Mouse (Mus musculus) CH12.LX (cell line): ENCODE results near the gene Pcnt. TPM values are rescaled to one million over a fixed set of nuclear protein-coding genes. Genes with fewer than 3 reads are reported as not detected.

ENCODE experiments used
- DNase-seq: peaks from one replicate; pipeline ENCODE4 v3.0.0-alpha.2; 2013; ENCODE audit errors: extremely low read depth
- H3K27ac ChIP-seq: 2 replicates; pipeline ENCODE4 v1.5.1; 2012; ENCODE audit warnings: low read depth, mild to moderate bottlenecking, control low read depth, moderate library complexity; ENCODE audit not compliant: insufficient read depth
- H3K27me3 ChIP-seq: replicated peaks from 2 replicates; pipeline ENCODE3; 2012; ENCODE audit warnings: inconsistent platforms
- H3K36me3 ChIP-seq, 2 experiments: replicated peaks in 1 of 2; 2 replicates each; pipeline versions ENCODE3 to v1.6.1; 2012; ENCODE audit warnings: inconsistent platforms in 1 of 2, low read length in 1 of 2, mild to moderate bottlenecking in 1 of 2, mixed read lengths in 1 of 2, moderate library complexity in 1 of 2; ENCODE audit not compliant: control insufficient read depth in 1 of 2, insufficient read depth in 1 of 2
- H3K4me1 ChIP-seq, 2 experiments: 2 replicates each; pipeline ENCODE4 v1.6.1; 2012; ENCODE audit warnings: inconsistent platforms in 1 of 2, moderate library complexity in 1 of 2; ENCODE audit not compliant: insufficient read depth in 2 of 2, control insufficient read depth in 1 of 2
- H3K4me2 ChIP-seq: 2 replicates; pipeline ENCODE4 v1.6.1; 2012; ENCODE audit warnings: low read depth, mild to moderate bottlenecking, control low read depth; ENCODE audit not compliant: poor library complexity, insufficient read depth, severe bottlenecking
- H3K4me3 ChIP-seq, 3 experiments: fragments of 150-350 bp in 1 of 3; sonication (generic) in 1 of 3; replicated peaks in 1 of 3; 2 replicates each; pipeline versions ENCODE3 to v1.5.1; 2011 to 2012; ENCODE audit warnings: low read depth in 2 of 3, low read length in 2 of 3, mild to moderate bottlenecking in 2 of 3, moderate library complexity in 2 of 3, control low read depth in 1 of 3, improper control_type of control experiment in 1 of 3, inconsistent platforms in 1 of 3, mixed read lengths in 1 of 3; ENCODE audit not compliant: poor library complexity in 1 of 3
- H3K79me2 ChIP-seq: replicated peaks from 2 replicates; pipeline ENCODE4 v1.6.1; 2012; ENCODE audit warnings: mild to moderate bottlenecking, moderate library complexity; ENCODE audit not compliant: control insufficient read depth, poor library complexity, insufficient read depth, severe bottlenecking; ENCODE audit errors: extremely low read depth
- H3K9ac ChIP-seq: 2 replicates; pipeline ENCODE4 v1.6.1; 2012; ENCODE audit warnings: low read depth, mild to moderate bottlenecking, control low read depth, moderate library complexity; ENCODE audit not compliant: insufficient read depth
- H3K9me3 ChIP-seq: replicated peaks from 2 replicates; pipeline ENCODE3; 2012; ENCODE audit warnings: low read length, inconsistent platforms, mixed read lengths
- CHD1 ChIP-seq: IDR thresholded peaks from 2 replicates; pipeline ENCODE4 v1.6.1; 2012; ENCODE audit warnings: low read depth, low read length, improper control_type of control experiment, inconsistent platforms
- CHD2 ChIP-seq: IDR thresholded peaks from 2 replicates; pipeline ENCODE4 v1.6.1; 2011; ENCODE audit warnings: low read length, improper control_type of control experiment
- CTCF ChIP-seq, 2 experiments: IDR thresholded peaks in 1 of 2; conservative IDR thresholded peaks in 1 of 2; 2 replicates each; pipeline ENCODE4 v1.5.1; 2011 to 2012; ENCODE audit warnings: low read depth in 2 of 2, low read length in 2 of 2, improper control_type of control experiment in 1 of 2, inconsistent platforms in 1 of 2, mild to moderate bottlenecking in 1 of 2, moderate library complexity in 1 of 2
- ETS1 ChIP-seq: conservative IDR thresholded peaks from 2 replicates; pipeline ENCODE4 v1.6.1; 2012; ENCODE audit warnings: low read depth, mild to moderate bottlenecking, inconsistent platforms, low read length, improper control_type of control experiment, moderate library complexity
- IRF4 ChIP-seq: IDR thresholded peaks from 2 replicates; pipeline ENCODE4 v1.6.1; 2014; ENCODE audit warnings: low read depth, mild to moderate bottlenecking, inconsistent platforms, low read length, improper control_type of control experiment
- JUN ChIP-seq: IDR thresholded peaks from 2 replicates; pipeline ENCODE4 v1.6.1; 2011; ENCODE audit warnings: low read depth, mild to moderate bottlenecking, low read length, improper control_type of control experiment, moderate library complexity; ENCODE audit not compliant: insufficient read depth
- JUND ChIP-seq: conservative IDR thresholded peaks from 2 replicates; pipeline ENCODE4 v1.6.1; 2011; ENCODE audit warnings: low read depth, low read length, improper control_type of control experiment
- KAT2A ChIP-seq: IDR thresholded peaks from 2 replicates; pipeline ENCODE4 v1.6.1; 2012; ENCODE audit warnings: low read length, improper control_type of control experiment, inconsistent platforms; ENCODE audit not compliant: insufficient replicate concordance
- MAFK ChIP-seq: IDR thresholded peaks from 2 replicates; pipeline ENCODE4 v1.6.1; 2011; ENCODE audit warnings: low read length, improper control_type of control experiment; ENCODE audit not compliant: insufficient replicate concordance
- MXI1 ChIP-seq: IDR thresholded peaks from 2 replicates; pipeline ENCODE4 v1.6.1; 2011; ENCODE audit warnings: mild to moderate bottlenecking, low read depth, low read length, improper control_type of control experiment
- NRF1 ChIP-seq: IDR thresholded peaks from 2 replicates; pipeline ENCODE4 v1.6.1; 2014; ENCODE audit warnings: low read depth, mild to moderate bottlenecking, inconsistent platforms, low read length, improper control_type of control experiment, moderate library complexity
- PAX5 ChIP-seq: IDR thresholded peaks from 2 replicates; pipeline ENCODE4 v1.6.1; 2012; ENCODE audit warnings: low read length, inconsistent platforms, mixed read lengths
- POLR2A ChIP-seq: IDR thresholded peaks from 2 replicates; pipeline ENCODE4 v1.6.1; 2011; ENCODE audit warnings: low read depth, mild to moderate bottlenecking, improper control_type of control experiment, low read length
- RAD21 ChIP-seq: IDR thresholded peaks from 2 replicates; pipeline ENCODE4 v1.6.1; 2011; ENCODE audit warnings: low read depth, mild to moderate bottlenecking, low read length, improper control_type of control experiment, moderate library complexity
- RCOR1 ChIP-seq: conservative IDR thresholded peaks from 2 replicates; pipeline ENCODE4 v1.6.1; 2012; ENCODE audit warnings: low read depth, mild to moderate bottlenecking, inconsistent platforms, low read length, improper control_type of control experiment
- SIN3A ChIP-seq: IDR thresholded peaks from 2 replicates; pipeline ENCODE4 v1.6.1; 2012; ENCODE audit warnings: low read length, improper control_type of control experiment, inconsistent platforms
- TBP ChIP-seq: conservative IDR thresholded peaks from 2 replicates; pipeline ENCODE4 v1.6.1; 2011; ENCODE audit warnings: low read depth, low read length, improper control_type of control experiment
- TCF12 ChIP-seq: IDR thresholded peaks from 2 replicates; pipeline ENCODE4 v1.6.1; 2014; ENCODE audit warnings: low read depth, mild to moderate bottlenecking, inconsistent platforms, low read length, improper control_type of control experiment
- USF1 ChIP-seq: IDR thresholded peaks from 2 replicates; pipeline ENCODE4 v1.6.1; 2014; ENCODE audit warnings: low read depth, mild to moderate bottlenecking, inconsistent platforms, low read length, improper control_type of control experiment
- ZC3H11A ChIP-seq: IDR thresholded peaks from 2 replicates; pipeline ENCODE4 v1.6.1; 2012; ENCODE audit warnings: low read depth, mild to moderate bottlenecking, inconsistent platforms, low read length, improper control_type of control experiment
- ZKSCAN1 ChIP-seq: IDR thresholded peaks from 2 replicates; pipeline ENCODE4 v1.6.1; 2012; ENCODE audit warnings: low read depth, inconsistent platforms, low read length, improper control_type of control experiment, borderline replicate concordance
- ZMIZ1 ChIP-seq: IDR thresholded peaks from 2 replicates; pipeline ENCODE4 v1.6.1; 2012; ENCODE audit warnings: low read depth, mild to moderate bottlenecking, inconsistent platforms, low read length, improper control_type of control experiment
- dilution Hi-C: fragments of 300-500 bp; cut with MboI; formaldehyde crosslinking; loops from 2 replicates; pipeline ENCODE4 v1.14.3; 2020; ENCODE audit warnings: low sequenced_read_pairs; ENCODE audit not compliant: extremely low pct_unique_long_range_greater_than_20kb, extremely low pct_ligation_motif_present
- in situ Hi-C: fragments of 300-500 bp; cut with MboI; formaldehyde crosslinking; loops from 3 replicates; pipeline ENCODE4 v1.14.3; 2019; ENCODE audit warnings: low sequenced_read_pairs, low pct_ligation_motif_present, low pct_unique_long_range_greater_than_20kb, mixed read lengths
- polyA plus RNA-seq: library from polyadenylated mRNA; unstranded; fragments of >175 nt; gene quantifications from 2 replicates; pipeline ENCODE4 v1.2.1, GENCODE M21; 2012; ENCODE audit warnings: low read depth; ENCODE audit not compliant: insufficient read length
- total RNA-seq, 2 experiments: library from RNA; depleted of rRNA; stranded (reverse); fragments of 300-350 nt in 1 of 2; fragments of >200 nt in 1 of 2; gene quantifications; 2 replicates each; pipeline ENCODE4 v1.2.3; 2012 to 2014

The Pcnt gene
- total and polyA plus RNA-seq, 3 experiments: 22.2 to 30.2 (median 29.1) TPM

- H3K4me3 ChIP-seq: no peak overlapping the region
- H3K9me3 ChIP-seq: no peaks in the 10 kb centered on the region
- H3K4me2 ChIP-seq: no peak overlapping the region
- no peak overlapping the region for H3K27ac ChIP-seq
- dilution Hi-C loops (no loop called here), in situ Hi-C loops (no loop called here)
- H3K79me2 ChIP-seq: no peaks in the 10 kb centered on the region
- H3K4me1 ChIP-seq: no peaks in the 10 kb centered on the region
- H3K27me3 ChIP-seq: no peaks in the 10 kb centered on the region
- no peak for TF ChIP-seq JUN
- no peak for TF ChIP-seq KAT2A
- no peak for TF ChIP-seq JUND
- TF ChIP-seq ZC3H11A: no peak
- TF ChIP-seq ETS1: no peak
- no peak for TF ChIP-seq TBP
- no peak for TF ChIP-seq MAFK
- TF ChIP-seq MXI1: no peak
- H3K9ac ChIP-seq: no peak overlapping the region
- peaks cover 70 to 94% of the 10 kb centered on the region in 2 experiments for H3K36me3 ChIP-seq
- DNase-seq: no peak
These were observed 70.8 kb downstream of the Pcnt start for GRCm38 (mm10) chr10:76371736-76372135.

- TF ChIP-seq ZKSCAN1 (no peak), RCOR1 (no peak), KAT2A (no peak), POLR2A (no peak), CTCF (conservative IDR thresholded peaks at IDR 0.05 in 1 of 2, IDR thresholded peaks at IDR 0.05 in 1 of 2; ENCODE audit: low read depth in 2 of 2, low read length in 2 of 2) (no peak), SIN3A (no peak), USF1 (no peak), ZMIZ1 (no peak), TCF12 (no peak), MXI1 (no peak), RAD21 (no peak), NRF1 (no peak), CHD2 (no peak), CHD1 (no peak), JUN (no peak), PAX5 (no peak), IRF4 (no peak)
- H3K4me3 ChIP-seq: no peak overlapping the region
- no peaks in the 10 kb centered on the region for H3K79me2 ChIP-seq
- in situ Hi-C loops (no loop called here), dilution Hi-C loops (no loop called here)
- H3K27ac ChIP-seq: no peak overlapping the region
- no peaks in the 10 kb centered on the region for H3K4me1 ChIP-seq
- no peaks in the 10 kb centered on the region for H3K9me3 ChIP-seq
- H3K27me3 ChIP-seq: no peaks in the 10 kb centered on the region
- H3K4me2 ChIP-seq: no peak overlapping the region
- H3K9ac ChIP-seq: no peak overlapping the region
- peaks cover 66 to 92% of the 10 kb centered on the region in 2 experiments for H3K36me3 ChIP-seq
- DNase-seq: no peak
These were observed 73.8 kb downstream of the Pcnt start for GRCm38 (mm10) chr10:76368766-76369165.
